ENCODE assay signal across 8 mouse cellular contexts in genomic region chr13:12255911-12256705, GRCm38 (mm10). TPM values are rescaled to one million over a fixed set of nuclear protein-coding genes. Genes with fewer than 3 reads are reported as not detected.
A peak's percentile ranks its signal among the peaks of the same experiment; 100 is the strongest.
DNase-seq lines count a peak whose midpoint lies in the region; ATAC-seq and TF ChIP-seq lines count a peak whose summit lies in the region.

No protein-coding gene starts in this region.

- no peak for ATAC-seq in liver, embryonic 13.5 days (ENCODE audit: low read depth)

- no peaks in the 10 kb centered on the region for H3K27me3 ChIP-seq in spleen, adult 2 months (ENCODE audit: control insufficient read depth, insufficient read depth, low read length)
- H3K27me3 ChIP-seq in liver, embryonic 13.5 days = no peaks in the 10 kb centered on the region

- 40% methylated on average over 3 of the region's 3 CpGs for WGBS in spleen, adult 2 months
- WGBS in liver, embryonic 13.5 days (ENCODE audit: insufficient replicate concordance) = 49% methylated on average over 3 of the region's 3 CpGs

- peak overlapping the region; percentile 77 for H3K4me2 ChIP-seq in liver, embryonic 13.5 days

- peak overlapping the region; percentile 14; the same call in 1 of the 2 replicates for H3K4me3 ChIP-seq in spleen, adult 2 months (ENCODE audit: extremely low read depth, insufficient read depth, insufficient read length)
- peak overlapping the region; percentile 90 for H3K4me3 ChIP-seq in liver, embryonic 13.5 days (replicated peaks)

- H3K9ac ChIP-seq in liver, embryonic 13.5 days = peak overlapping the region; percentile 93

- peaks cover 10% of the 10 kb centered on the region; the same call in 1 of the 2 replicates for H3K9me3 ChIP-seq in liver, embryonic 13.5 days (replicated peaks)

- H3K4me1 ChIP-seq in spleen, adult 2 months (ENCODE audit: control insufficient read depth, insufficient read depth, insufficient read length) = peaks cover 2% of the 10 kb centered on the region; the same call in 1 of the 2 replicates
- peaks cover 49% of the 10 kb centered on the region for H3K4me1 ChIP-seq in liver, embryonic 13.5 days (replicated peaks)

- peaks cover 3% of the 10 kb centered on the region for H3K36me3 ChIP-seq in spleen, adult 2 months (ENCODE audit: control insufficient read depth, insufficient read depth, low read length)
- peaks cover 17% of the 10 kb centered on the region for H3K36me3 ChIP-seq in liver, embryonic 13.5 days

- no peak for TF ChIP-seq POLR2A in spleen, adult 2 months (IDR thresholded peaks at IDR 0.05; ENCODE audit: low read depth, low read length)

- 0 out of 2 replicates have a peak overlapping the region, but pooled peaks have one; percentile 23 for H3K27ac ChIP-seq in spleen, adult 2 months (ENCODE audit: insufficient read depth, low read length)
- H3K27ac ChIP-seq in liver, embryonic 13.5 days = no peak overlapping the region

- DNase-seq in cerebellum, adult 9-10 months = peak; percentile 30
- DNase-seq in cerebellum, postnatal 4 days (ENCODE audit: low spot score in 2 of 2) = no peak
- DNase-seq in spleen, adult 2 months (ENCODE audit: low read depth in 1 of 2, low spot score in 2 of 2) = no peak
- no peak for DNase-seq in spleen, postnatal 36 days (ENCODE audit: low spot score in 2 of 2)
- no peak for DNase-seq in liver, embryonic 13.5 days
- no peak for DNase-seq in thymus, postnatal 36 days
- DNase-seq in cerebellum, adult 9-11 months = no peak
- DNase-seq in layer of hippocampus, adult 11-12 months (ENCODE audit: low spot score) = no peak

- no peak for TF ChIP-seq CTCF in spleen, adult 2 months (IDR thresholded peaks at IDR 0.05; ENCODE audit: extremely low read depth, insufficient read depth, insufficient read length, insufficient replicate concordance)

RNA-seq across cellular contexts. Expression of gene Mtr, which starts 1.8 kb away (rescaled TPM):
- polyA plus RNA-seq in spleen, adult 2 months (2012; rRNA removed) = 7.5 and 7.9 TPM in 2 replicates
- 9.4 and 11.8 TPM in 2 replicates for polyA plus RNA-seq in liver, embryonic 13.5 days (2015; fragmentation: Nextera tagmentation; extraction: Ambion mirVana)
